Comparison of ENCODE assay signal across 27 mouse cellular contexts in the genomic region with DNA sequence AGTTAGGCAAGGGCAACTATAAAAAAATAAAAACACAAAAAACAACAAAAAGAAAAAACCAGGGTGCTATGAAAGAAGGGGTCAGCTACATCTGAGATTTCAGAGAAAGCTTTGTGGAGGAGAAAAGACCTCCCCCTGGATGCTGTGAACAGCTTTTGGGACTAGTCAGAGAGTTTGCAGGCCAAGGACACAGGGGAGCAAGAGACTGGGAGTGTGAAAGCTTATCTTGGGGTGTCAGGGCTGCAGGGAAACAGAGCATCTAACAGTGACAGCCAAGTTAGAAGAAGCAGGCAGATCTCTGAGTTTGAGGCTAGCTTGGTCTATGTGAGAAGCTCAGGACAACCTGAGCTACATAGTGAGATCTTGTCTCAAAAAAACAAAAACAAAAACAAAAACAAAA.
"Had no signal": no experiment of that assay in that cellular context is flagged by ENCODE, and none has a peak within 500 bp of the region (broad histone marks: within the 10 kb centered on the region; RNA-seq: fewer than 3 reads in every experiment).

No protein-coding gene starts in this region.

- H3K36me3 ChIP-seq: heart, embryonic 13.5 days; heart, embryonic 15.5 days; hindbrain, embryonic 13.5 days; hindbrain, embryonic 15.5 days; kidney, embryonic 15.5 days; limb, embryonic 13.5 days; limb, embryonic 15.5 days; liver, embryonic 12.5 days had no signal

- H3K4me1 ChIP-seq: heart, embryonic 13.5 days; heart, embryonic 15.5 days; kidney, embryonic 15.5 days; limb, embryonic 13.5 days; limb, embryonic 15.5 days; liver, embryonic 12.5 days had no signal

- H3K4me2 ChIP-seq: heart, embryonic 11.5 days; heart, embryonic 13.5 days; heart, embryonic 15.5 days; hindbrain, embryonic 13.5 days; hindbrain, embryonic 15.5 days; kidney, embryonic 15.5 days; limb, embryonic 13.5 days; limb, embryonic 15.5 days; liver, embryonic 12.5 days had no signal

- H3K27ac ChIP-seq: gastrocnemius, adult 2 months; heart, embryonic 13.5 days; heart, embryonic 15.5 days; hindbrain, embryonic 13.5 days; hindbrain, embryonic 15.5 days; hindbrain, postnatal 0 days; kidney, embryonic 15.5 days; kidney, postnatal 0 days; limb, embryonic 13.5 days; limb, embryonic 15.5 days; liver, embryonic 12.5 days; liver, embryonic 14.5 days had no signal

- DNase-seq: gastrocnemius, adult 2 months; gastrocnemius, postnatal 10 days; gastrocnemius, postnatal 25 days; heart, adult 18-20 months; heart, postnatal 14 days; heart, postnatal 36 days; kidney, adult 11 months; kidney, adult 2 months; kidney, adult 9 months; kidney, postnatal 14 days; kidney, postnatal 36 days; layer of hippocampus, adult 9-11 months; layer of hippocampus, postnatal 36 days; left cerebral cortex, postnatal 4 days had no signal

- H3K4me3 ChIP-seq: gastrocnemius, adult 2 months; heart, embryonic 13.5 days; heart, embryonic 15.5 days; hindbrain, embryonic 13.5 days; hindbrain, embryonic 15.5 days; kidney, embryonic 15.5 days; limb, embryonic 13.5 days; limb, embryonic 15.5 days; liver, embryonic 12.5 days had no signal

- H3K9ac ChIP-seq: heart, embryonic 13.5 days; heart, embryonic 15.5 days; hindbrain, embryonic 13.5 days; hindbrain, embryonic 15.5 days; kidney, embryonic 15.5 days; limb, embryonic 13.5 days; limb, embryonic 15.5 days; liver, embryonic 12.5 days; liver, embryonic 14.5 days had no signal

- H3K27me3 ChIP-seq: heart, embryonic 13.5 days; heart, embryonic 15.5 days; kidney, embryonic 15.5 days; limb, embryonic 13.5 days; limb, embryonic 15.5 days; liver, embryonic 12.5 days had no signal

- ATAC-seq: hindbrain, postnatal 0 days; intestine, embryonic 16.5 days; liver, embryonic 12.5 days had no signal

- H3K9me3 ChIP-seq: heart, embryonic 13.5 days; heart, embryonic 15.5 days; hindbrain, embryonic 13.5 days; hindbrain, embryonic 15.5 days; kidney, embryonic 15.5 days; limb, embryonic 13.5 days; limb, embryonic 15.5 days; liver, embryonic 12.5 days had no signal
